Mouse (Mus musculus): ENCODE measurements around the gene Necab2.

DNA sequence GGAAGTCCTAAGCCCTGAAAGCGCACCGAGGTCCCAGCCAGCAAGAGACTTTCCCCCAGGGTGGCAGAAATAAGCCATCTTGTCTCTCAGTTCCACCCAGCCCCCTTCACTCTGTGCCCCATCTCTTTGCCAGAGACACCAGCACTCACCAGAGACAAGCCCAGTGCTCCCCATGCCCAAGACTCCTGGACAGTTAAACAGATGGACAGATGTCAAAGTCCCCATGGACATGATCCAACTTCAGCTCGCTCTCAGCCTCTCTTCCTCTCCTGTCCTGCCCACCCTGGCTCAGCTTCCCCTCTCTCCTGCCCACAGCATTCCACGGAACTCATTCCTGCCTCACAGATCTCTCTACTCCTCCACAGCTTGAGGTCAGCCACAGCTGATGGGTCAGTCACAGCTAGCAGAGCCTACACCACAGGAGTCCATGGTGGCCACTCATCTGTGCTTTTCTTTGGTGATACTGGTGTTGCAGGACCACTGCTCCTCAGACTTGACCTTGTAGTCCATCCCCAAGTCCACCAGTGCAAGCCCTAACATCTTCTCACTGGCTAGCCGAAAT is 17.7 kb upstream of the Necab2 start:
- no peak for TF ChIP-seq CTCF (conservative IDR thresholded peaks at IDR 0.05; ENCODE audit: low read length)
- TF ChIP-seq NANOG (IDR thresholded peaks at IDR 0.05; ENCODE audit: borderline replicate concordance, low read length): no peak

Data from E14TG2a.4 (cell line).